Mouse (Mus musculus) liver, embryonic 16.5 days (tissue): ENCODE results near the gene Mrpl36. TPM values are rescaled to one million over a fixed set of nuclear protein-coding genes. Genes with fewer than 3 reads are reported as not detected.

Experiments used
- ATAC-seq: fragments of 200-750 bp; cut with Nextera tagmentation; 2 replicates; pipeline ENCODE4 v1.8.0; 2017; ENCODE audit warnings: low read depth, mild to moderate bottlenecking, moderate number of reproducible peaks, moderate library complexity
- H3K27ac ChIP-seq: fragments of 300-500 bp; sonication (generic); 2 replicates; pipeline ENCODE4 v1.5.1; 2014; ENCODE audit warnings: mild to moderate bottlenecking, low read length
- H3K27me3 ChIP-seq: fragments of 300-500 bp; sonication (generic); 2 replicates; pipeline ENCODE4 v1.6.1; 2014; ENCODE audit warnings: low read depth, low read length, mixed read lengths; ENCODE audit not compliant: control insufficient read depth, insufficient read depth
- H3K36me3 ChIP-seq: fragments of 300-500 bp; sonication (generic); 2 replicates; pipeline ENCODE4 v1.6.1; 2014; ENCODE audit warnings: mild to moderate bottlenecking; ENCODE audit not compliant: control insufficient read depth, insufficient read depth
- H3K4me1 ChIP-seq: fragments of 300-500 bp; sonication (generic); 2 replicates; pipeline ENCODE4 v1.6.1; 2014; ENCODE audit warnings: low read depth, low read length, mixed read lengths; ENCODE audit not compliant: control insufficient read depth
- H3K4me2 ChIP-seq: fragments of 300-500 bp; sonication (generic); 2 replicates; pipeline ENCODE4 v1.6.1; 2014; ENCODE audit warnings: low read depth, low read length, mixed read lengths
- H3K4me3 ChIP-seq: fragments of 300-500 bp; sonication (generic); 2 replicates; pipeline ENCODE4 v1.5.1; 2014; ENCODE audit warnings: low read depth, mild to moderate bottlenecking, low read length
- H3K9ac ChIP-seq: fragments of 300-500 bp; sonication (generic); 2 replicates; pipeline ENCODE4 v1.6.1; 2014; ENCODE audit warnings: low read depth, low read length
- H3K9me3 ChIP-seq: fragments of 300-500 bp; sonication (generic); replicated peaks from 2 replicates; pipeline ENCODE4 v1.6.1; 2016; ENCODE audit warnings: low read length; ENCODE audit not compliant: control insufficient read depth
- WGBS: fragments of 180-500 bp; shearing (Covaris S2); extraction: QIAGEN DNeasy Blood & Tissue Kit; methylation state at CpG from one replicate; pipeline ENCODE4 v1.1.7; 2014; ENCODE audit not compliant: insufficient replicate concordance; 5-methylcytosine and 5-hydroxymethylcytosine counted together
- polyA plus RNA-seq: library from polyadenylated mRNA; unstranded; fragments of >200 nt; fragmentation: Nextera tagmentation; extraction: Ambion mirVana; gene quantifications from 2 replicates; pipeline ENCODE4 v1.2.1, GENCODE M21; 2015

Gene Mrpl36
- polyA plus RNA-seq, 1 experiment from 2014 or later, result 57.9 TPM

DNA sequence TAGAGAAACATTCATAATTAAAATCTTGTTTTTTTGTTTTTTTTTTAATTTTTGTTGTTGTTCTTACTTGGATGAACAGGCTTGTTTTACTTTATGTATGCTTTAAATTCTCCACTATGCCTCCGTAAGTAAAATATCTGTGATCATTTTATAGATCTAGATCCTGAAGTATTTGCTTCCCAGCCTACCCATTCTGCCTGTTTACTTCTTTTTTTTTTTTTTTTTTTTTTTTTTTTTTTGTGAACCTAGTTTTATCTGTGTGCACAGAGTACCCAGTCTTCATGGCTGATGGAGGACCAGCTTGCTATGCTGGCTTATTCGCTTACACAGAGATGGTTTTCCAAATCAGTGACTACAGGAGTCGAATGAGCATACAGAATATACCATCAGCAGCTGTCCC is 28.8 kb downstream of the Mrpl36 start:
- 60% methylated on average over 3 of the region's 3 CpGs for WGBS

DNA sequence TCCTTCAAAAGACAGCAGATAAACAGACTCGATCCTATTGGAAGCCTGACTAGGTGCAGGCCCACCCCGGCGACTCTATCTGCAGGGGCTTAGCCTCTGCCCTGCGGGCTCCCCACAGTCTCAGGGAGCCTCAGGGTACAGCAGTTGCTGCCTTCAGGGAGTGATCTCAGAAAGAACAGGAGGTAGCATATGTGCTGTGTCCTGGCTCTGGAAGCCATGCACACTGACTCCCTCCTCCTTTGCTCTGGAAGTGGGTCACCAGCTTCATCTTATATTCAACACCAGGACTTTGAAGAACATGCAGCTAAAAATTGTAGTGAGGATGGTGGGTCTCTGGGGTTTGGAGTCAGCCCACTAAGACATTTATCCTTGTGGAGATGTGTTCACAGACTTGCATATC is 45.1 kb downstream of the Mrpl36 start:
- H3K9me3 ChIP-seq, result no peaks in the 10 kb centered on the region
- no peak overlapping the region for H3K4me3 ChIP-seq
- 70% methylated on average over 4 of the region's 4 CpGs for WGBS
- ATAC-seq, result no peak
- no peaks in the 10 kb centered on the region for H3K4me1 ChIP-seq
- no peak overlapping the region for H3K9ac ChIP-seq
- H3K36me3 ChIP-seq, result no peaks in the 10 kb centered on the region
- H3K27me3 ChIP-seq, result no peaks in the 10 kb centered on the region
- H3K27ac ChIP-seq, result no peak overlapping the region
- H3K4me2 ChIP-seq, result no peak overlapping the region

More for the DNA sequence above, 28.8 kb downstream of the Mrpl36 start:
- Histone ChIP-seq H3K9ac (no peak overlapping the region), H3K9me3 (no peaks in the 10 kb centered on the region), H3K36me3 (no peaks in the 10 kb centered on the region), H3K27me3 (no peaks in the 10 kb centered on the region), H3K4me2 (no peak overlapping the region), H3K4me1 (no peaks in the 10 kb centered on the region), H3K27ac (no peak overlapping the region), H3K4me3 (no peak overlapping the region)
- no peak for ATAC-seq

DNA sequence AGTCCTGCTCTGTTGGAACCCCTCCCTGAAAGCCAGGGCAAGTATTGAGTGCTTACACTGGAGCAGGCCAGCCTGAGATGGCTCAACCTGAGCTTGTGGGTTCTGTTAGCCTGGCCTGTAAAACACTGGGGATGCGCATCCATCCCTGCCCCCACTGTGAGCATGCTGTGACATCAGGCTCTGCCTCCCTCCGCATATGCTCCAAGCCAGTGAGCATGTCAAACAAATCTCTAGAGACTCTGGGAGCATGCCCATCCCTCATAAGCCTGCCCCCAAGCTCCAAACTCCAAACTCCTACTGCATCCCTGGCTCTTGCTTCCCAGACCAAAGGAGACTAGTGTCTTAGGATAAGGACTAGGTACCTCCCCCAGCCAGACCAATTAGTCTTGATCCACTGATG is 46.3 kb downstream of the Mrpl36 start:
- H3K9me3 ChIP-seq, result no peaks in the 10 kb centered on the region
- H3K27me3 ChIP-seq, result no peaks in the 10 kb centered on the region
- H3K4me1 ChIP-seq, result no peaks in the 10 kb centered on the region
- H3K27ac ChIP-seq, result no peak overlapping the region
- H3K4me3 ChIP-seq, result no peak overlapping the region
- no peak overlapping the region for H3K9ac ChIP-seq
- WGBS, result 72% methylated on average over 2 of the region's 2 CpGs
- ATAC-seq, result no peak
- no peaks in the 10 kb centered on the region for H3K36me3 ChIP-seq
- H3K4me2 ChIP-seq, result no peak overlapping the region

DNA sequence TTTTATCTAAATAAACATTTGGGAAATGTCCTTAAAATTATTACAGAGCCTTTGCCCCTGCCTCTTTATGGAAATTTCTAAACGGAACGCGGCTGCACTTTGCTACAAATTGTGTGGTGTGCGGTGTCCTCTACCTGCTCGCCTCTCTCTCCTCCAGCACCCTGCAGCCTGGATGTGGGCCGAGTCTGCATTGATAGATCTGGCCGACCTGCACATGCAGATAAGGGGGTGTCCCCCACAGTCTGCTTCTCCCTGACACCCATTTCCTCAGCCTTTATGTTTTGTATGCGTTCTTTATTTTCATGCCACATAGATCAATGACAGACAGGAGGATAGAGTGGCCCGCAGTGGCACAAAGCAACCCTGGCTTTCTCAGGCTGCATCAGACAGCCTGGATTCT is 49.3 kb downstream of the Mrpl36 start:
- Histone ChIP-seq H3K27ac (no peak overlapping the region), H3K36me3 (no peaks in the 10 kb centered on the region), H3K9me3 (no peaks in the 10 kb centered on the region), H3K9ac (no peak overlapping the region), H3K4me2 (no peak overlapping the region), H3K4me3 (no peak overlapping the region), H3K4me1 (no peaks in the 10 kb centered on the region), H3K27me3 (no peaks in the 10 kb centered on the region)
- ATAC-seq, result no peak
- 59% methylated on average over 9 of the region's 9 CpGs for WGBS

Other genes starting within 250 kb of the Mrpl36 start
- gene Irx4, start 68.0 kb upstream of the Mrpl36 start, polyA plus RNA-seq, result not detected in 2 replicates
- 224 and 225 TPM in 2 replicates for gene Ndufs6, start within 50 bp of the Mrpl36 start, polyA plus RNA-seq
- 59.4 and 64.7 TPM in 2 replicates for gene Lpcat1, start 138.7 kb downstream of the Mrpl36 start, polyA plus RNA-seq
- gene Slc6a3, start 208.2 kb downstream of the Mrpl36 start, polyA plus RNA-seq, result 0.63 and 0.67 TPM in 2 replicates